Mouse (Mus musculus) urinary bladder, postnatal 14 days (tissue): Measurements from ENCODE around the gene Lrch1.

ENCODE experiments used
- DNase-seq: peaks from one replicate; pipeline ENCODE4 v3.0.0; 2021; ENCODE audit warnings: low spot score

Gene Lrch1

GRCm38 (mm10) chr14:74723541-74723940, 224.1 kb downstream of the Lrch1 start:
- DNase-seq = no peak

- DNase-seq = peak; percentile 19
Observed at GRCm38 (mm10) chr14:74709054-74709453, 238.6 kb downstream of the Lrch1 start.
